Mouse (Mus musculus) retina, postnatal 1 day (tissue): ENCODE measurements around the gene Map3k14.

Experiments
- DNase-seq: peaks from one replicate; pipeline ENCODE4 v3.0.0-alpha.2; 2012

Map3k14 gene

DNA sequence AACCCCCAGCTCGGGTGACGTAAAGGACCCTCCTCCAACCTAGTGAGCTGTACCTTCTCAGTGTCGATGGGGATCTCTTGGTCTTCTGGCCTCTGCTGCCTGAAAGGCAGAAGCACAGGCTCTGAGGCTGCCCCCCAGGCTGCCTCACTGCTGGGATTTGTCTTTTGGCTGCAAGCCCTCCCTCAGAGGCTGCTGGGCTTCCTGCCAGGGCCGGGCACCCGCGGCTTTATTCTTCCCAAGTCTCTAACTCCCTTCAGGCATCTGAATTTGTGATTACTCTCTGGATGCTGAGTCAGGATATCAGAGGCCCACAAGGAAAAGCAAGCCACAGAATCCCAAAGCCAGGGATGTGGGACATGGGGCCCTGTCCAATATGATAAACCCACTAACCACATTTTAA is 65.6 kb downstream of the Map3k14 start:
- DNase-seq = peak; percentile 76

DNA sequence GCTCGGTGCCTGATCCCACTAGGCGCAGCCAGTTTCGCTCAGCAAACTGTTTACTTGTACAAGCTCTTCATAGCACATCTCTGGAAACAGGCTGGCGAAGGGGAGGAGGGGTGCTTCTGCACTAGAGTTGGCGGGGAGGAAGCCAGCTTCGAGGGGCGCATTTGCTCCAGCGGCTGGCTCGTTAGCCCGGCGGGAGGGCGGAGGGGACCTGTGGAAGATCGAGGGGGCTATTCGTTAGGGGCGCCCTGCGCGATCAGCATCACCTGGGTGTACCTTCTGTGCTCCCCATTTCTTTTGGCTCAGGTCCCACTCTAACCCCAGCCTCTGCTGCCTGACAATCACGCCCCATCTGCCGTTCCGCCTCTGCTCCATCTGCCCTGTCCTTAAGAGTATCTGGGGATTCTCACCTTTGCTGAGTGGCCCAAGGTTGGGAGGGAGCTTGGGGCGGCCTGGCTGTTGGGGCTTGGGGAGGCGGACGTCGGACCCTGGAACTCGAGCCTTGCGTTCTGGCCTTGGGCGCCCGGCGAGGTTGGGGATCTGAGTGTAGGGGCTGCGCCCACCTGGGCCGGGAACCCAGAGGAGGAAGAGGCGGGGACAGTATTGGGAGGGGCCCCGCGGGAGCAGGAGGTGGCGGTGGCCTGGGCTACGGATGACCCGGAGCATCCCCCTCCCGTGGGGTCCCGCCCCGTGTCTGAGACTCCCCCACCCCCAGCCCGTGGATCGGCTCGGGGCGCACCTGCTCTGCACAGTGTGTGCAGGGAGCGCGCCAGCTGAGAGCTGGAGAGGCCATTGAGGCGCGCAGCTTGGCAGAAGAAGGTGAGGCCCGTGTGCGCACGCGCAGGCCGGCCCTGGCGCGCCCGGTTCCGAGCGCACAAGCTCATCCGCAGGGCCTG is 68.1 kb downstream of the Map3k14 start:
- peak; percentile 62 for DNase-seq

- DNase-seq = no peak
These were observed 68.9 kb downstream of the Map3k14 start for GRCm38 (mm10) chr11:103198339-103198738.

DNA sequence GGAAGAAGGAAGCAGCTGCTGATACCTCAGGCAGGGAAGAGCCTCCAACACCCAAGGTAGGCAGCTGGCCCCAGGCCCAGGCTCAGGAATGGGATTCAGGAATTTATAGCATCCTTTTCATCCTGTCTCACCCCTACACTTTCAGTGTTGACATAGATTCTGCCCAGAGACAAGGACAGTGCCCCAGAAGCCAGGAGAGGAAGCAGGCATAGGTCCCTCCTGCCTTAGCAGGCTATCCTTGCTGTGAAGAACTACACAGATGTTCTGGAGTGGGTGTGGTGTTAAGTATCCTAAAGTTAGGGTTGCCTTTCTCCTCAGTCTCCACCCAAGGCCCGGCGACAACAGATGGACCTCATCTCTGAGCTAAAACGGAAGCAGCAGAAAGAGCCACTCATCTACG is 69.9 kb downstream of the Map3k14 start:
- DNase-seq = no peak

- no peak for DNase-seq
These were observed 71.6 kb downstream of the Map3k14 start for GRCm38 (mm10) chr11:103195656-103196055.

- DNase-seq = no peak
These were observed 72.0 kb downstream of the Map3k14 start for GRCm38 (mm10) chr11:103195236-103195635.

- no peak for DNase-seq
These were observed 73.5 kb downstream of the Map3k14 start for GRCm38 (mm10) chr11:103193825-103194168.

GRCm38 (mm10) chr11:103192956-103193824 is 74.1 kb downstream of the Map3k14 start:
- peak; percentile 67 for DNase-seq

DNA sequence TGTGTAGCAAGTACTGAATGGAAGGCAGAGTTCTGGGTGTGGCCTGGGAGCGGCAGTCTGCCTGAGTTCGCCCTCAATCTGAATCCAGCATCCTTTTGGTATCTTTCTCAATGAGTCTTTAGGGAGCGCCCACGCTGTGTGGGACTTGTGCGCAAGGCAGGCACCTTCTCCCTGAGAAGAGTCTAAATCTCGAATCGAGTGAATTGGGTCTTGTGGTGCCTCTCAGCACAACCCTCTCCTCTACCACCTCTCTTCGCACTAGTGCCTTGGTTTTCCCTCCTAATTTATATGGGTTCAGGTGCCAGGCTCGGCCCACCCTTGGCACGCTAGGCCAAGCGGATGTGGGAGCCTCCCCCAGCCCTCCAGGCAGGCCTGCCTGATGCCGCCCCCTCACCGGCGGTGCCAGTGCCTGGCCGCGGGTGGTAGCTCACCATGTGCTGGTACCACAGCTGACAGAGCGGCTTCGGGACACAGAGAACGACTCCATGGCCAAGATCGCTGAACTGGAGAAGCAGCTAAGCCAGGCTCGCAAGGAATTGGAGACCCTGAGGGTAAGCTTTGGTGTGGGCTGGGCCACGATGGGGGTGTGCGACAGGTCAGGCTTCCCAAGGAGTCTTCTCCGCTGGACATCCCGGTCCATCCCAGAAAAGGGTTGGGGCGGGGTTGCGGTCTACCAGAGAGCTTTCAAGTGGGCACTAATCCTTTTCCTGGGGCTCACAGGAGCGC is 74.9 kb downstream of the Map3k14 start:
- DNase-seq = no peak

DNA sequence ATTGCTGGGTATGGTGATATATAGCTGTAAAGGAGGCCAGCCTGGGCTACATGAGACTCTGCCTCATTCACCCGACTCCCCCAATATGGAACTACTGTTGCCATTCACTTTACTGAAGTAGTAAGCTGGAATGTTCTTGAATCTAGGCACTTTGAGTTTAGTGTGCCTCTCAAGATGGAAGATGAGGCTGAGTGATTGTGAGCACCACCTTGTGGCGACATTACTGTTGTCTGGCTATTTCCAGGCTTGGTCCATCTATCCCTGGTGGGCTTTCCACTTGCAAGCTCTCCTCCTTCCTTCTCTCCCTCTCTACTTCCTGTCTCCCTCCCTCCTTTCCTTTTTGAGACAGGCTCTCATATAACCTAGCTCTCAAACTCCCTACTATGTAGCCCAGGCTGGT is 82.4 kb downstream of the Map3k14 start:
- DNase-seq = peak; percentile 73

GRCm38 (mm10) chr11:103181911-103182310 is 85.4 kb downstream of the Map3k14 start:
- no peak for DNase-seq

- no peak for DNase-seq
These were observed 85.9 kb downstream of the Map3k14 start for GRCm38 (mm10) chr11:103181349-103181748.

- no peak for DNase-seq
These were observed 86.8 kb downstream of the Map3k14 start for GRCm38 (mm10) chr11:103180426-103180825.

DNA sequence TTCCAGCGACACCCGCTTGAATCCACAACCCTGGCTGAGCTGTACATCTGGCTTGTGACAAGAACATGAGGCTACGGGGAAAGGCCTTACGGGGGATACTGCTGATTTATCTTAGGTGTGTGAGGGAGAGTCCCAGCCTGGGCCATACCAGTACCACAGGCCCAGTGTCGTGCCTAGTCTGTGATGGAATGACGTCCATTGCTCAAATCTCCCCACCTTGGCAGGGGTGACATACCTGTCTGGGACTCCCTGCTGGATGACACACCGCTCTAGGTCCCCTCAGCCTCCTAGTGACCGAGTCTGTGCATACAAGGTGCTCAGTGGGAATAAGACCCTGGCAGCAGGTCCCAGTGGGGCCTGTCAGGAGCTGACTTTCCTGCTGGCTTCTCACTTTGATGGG is 88.5 kb downstream of the Map3k14 start:
- no peak for DNase-seq

DNA sequence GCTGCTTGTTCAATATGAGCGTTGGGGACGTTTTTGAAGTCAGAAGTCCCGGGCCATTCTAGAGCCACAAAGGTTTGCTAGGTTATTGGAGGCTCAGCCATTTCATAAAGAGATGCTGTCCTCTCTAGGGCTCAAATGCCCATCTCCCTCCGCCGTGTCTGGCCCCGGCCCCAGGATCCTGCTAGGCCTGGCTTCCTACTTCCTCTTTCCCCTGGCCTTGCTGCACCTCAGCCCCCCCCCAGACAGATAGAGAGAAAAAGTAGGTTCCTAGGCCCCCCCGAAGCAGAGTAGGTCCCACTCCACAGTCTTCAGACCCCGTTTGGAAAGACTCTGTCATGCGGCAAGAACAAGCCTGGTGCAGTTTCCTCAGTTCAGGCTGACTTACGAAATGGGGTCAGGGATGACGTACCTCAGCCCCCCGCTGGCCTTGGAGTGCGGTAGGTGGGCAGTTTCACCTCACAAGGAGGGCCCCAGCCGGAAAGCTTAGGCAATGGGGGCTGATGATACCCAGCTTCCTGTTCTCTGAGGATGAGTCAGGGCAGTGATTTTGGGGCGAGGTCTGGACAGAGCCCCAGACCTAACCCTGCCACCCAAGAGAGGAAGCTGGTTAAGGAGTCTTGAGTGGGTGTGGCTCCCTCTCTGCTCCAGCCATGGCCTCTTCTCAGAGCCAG is 89.3 kb downstream of the Map3k14 start:
- no peak for DNase-seq

DNA sequence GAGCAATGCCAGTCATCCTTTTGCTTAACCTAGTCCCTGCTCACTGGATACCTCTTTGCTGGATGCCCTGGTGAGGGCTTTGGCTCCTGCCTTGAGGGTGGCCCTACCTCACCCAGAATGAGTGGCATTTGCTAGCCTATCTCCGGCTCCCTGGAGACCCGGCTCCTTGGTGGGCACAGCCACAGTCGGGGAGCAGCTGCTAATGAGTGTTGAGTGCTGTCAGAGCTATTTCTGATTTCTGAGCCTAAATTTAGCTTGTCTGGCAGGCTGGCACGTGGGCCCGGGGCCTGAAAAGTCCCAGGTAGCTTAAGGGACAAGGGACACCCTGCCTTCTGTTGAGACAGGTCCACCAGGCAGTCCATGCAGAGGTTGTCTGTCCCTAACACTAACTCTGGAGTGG is 90.1 kb downstream of the Map3k14 start:
- no peak for DNase-seq

GRCm38 (mm10) chr11:103176510-103176909 is 90.8 kb downstream of the Map3k14 start:
- DNase-seq = no peak

- no peak for DNase-seq
These were observed 91.4 kb downstream of the Map3k14 start for GRCm38 (mm10) chr11:103175688-103176442.

DNA sequence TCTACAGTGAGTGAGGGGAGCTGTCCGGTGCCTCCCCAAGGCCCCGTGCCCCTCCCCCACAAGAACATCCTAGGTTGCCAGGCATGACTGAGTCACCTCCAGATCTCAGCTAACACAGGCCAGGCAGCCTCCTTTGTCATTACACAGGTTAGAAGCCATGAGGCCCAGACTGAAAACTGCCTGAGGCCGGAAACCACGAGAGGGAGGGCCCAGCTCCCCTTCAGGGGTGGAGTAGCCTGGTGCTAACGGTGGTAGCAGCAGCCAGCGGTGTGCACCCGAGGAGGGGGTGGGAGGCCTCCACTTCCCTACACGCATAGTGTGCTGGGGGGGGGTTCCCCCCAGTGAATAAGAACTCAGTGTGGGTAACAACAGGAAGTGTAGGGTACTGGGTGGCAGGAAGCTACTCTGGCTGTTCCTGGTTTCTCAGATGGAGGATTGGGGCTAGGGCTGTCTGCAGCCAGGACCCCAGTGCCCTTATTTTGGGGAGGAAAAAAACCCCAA is 92.3 kb downstream of the Map3k14 start:
- no peak for DNase-seq

- DNase-seq = no peak
These were observed 92.8 kb downstream of the Map3k14 start for GRCm38 (mm10) chr11:103174411-103174832.

GRCm38 (mm10) chr11:103173771-103174344 is 93.4 kb downstream of the Map3k14 start:
- DNase-seq = no peak
